Mouse (Mus musculus) hindbrain, embryonic 12.5 days (tissue): Measurements from ENCODE around the gene Cd300ld2. TPM values are rescaled to one million over a fixed set of nuclear protein-coding genes. Genes with fewer than 3 reads are reported as not detected.

Experiments
- ATAC-seq: fragments of 200-750 bp; cut with Nextera tagmentation; 2 replicates; pipeline ENCODE4 v1.8.0; 2017; ENCODE audit warnings: moderate TSS enrichment; ENCODE audit not compliant: low FRiP score
- H3K27ac ChIP-seq: fragments of 300-500 bp; sonication (generic); 2 replicates; pipeline ENCODE4 v1.5.1; 2016; ENCODE audit warnings: mild to moderate bottlenecking
- H3K27me3 ChIP-seq: fragments of 300-500 bp; sonication (generic); 2 replicates; pipeline ENCODE4 v1.6.1; 2016; ENCODE audit warnings: mild to moderate bottlenecking
- H3K36me3 ChIP-seq: fragments of 300-500 bp; sonication (generic); 2 replicates; pipeline ENCODE4 v1.6.1; 2016; ENCODE audit warnings: mild to moderate bottlenecking
- H3K4me1 ChIP-seq: fragments of 300-500 bp; sonication (generic); 2 replicates; pipeline ENCODE4 v1.6.1; 2016
- H3K4me2 ChIP-seq: fragments of 300-500 bp; sonication (generic); replicated peaks from 2 replicates; pipeline ENCODE4 v1.6.1; 2016; ENCODE audit warnings: mild to moderate bottlenecking
- H3K4me3 ChIP-seq: fragments of 300-500 bp; sonication (generic); 2 replicates; pipeline ENCODE4 v1.5.1; 2016; ENCODE audit warnings: mild to moderate bottlenecking
- H3K9ac ChIP-seq: fragments of 300-500 bp; sonication (generic); 2 replicates; pipeline ENCODE4 v1.6.1; 2016; ENCODE audit warnings: mild to moderate bottlenecking, moderate library complexity
- H3K9me3 ChIP-seq: fragments of 300-500 bp; sonication (generic); replicated peaks from 2 replicates; pipeline ENCODE4 v1.6.1; 2016; ENCODE audit warnings: mild to moderate bottlenecking
- WGBS: fragments of 180-500 bp; shearing (Covaris S2); methylation state at CpG from one replicate; pipeline ENCODE4 v1.1.7; 2016; 5-methylcytosine and 5-hydroxymethylcytosine counted together
- polyA plus RNA-seq: library from polyadenylated mRNA; unstranded; fragments of >200 nt; fragmentation: Nextera tagmentation; extraction: Ambion mirVana; gene quantifications from 2 replicates; pipeline ENCODE4 v1.2.1, GENCODE M21; 2016

Cd300ld2 gene
- polyA plus RNA-seq, 1 experiment from 2014 or later = not detected

GRCm38 (mm10) chr11:115001474-115002040 is 14.4 kb downstream of the Cd300ld2 start, which contains the start of gene Cd300c2:
Cd300c2 (minus strand) TSS chr11:115001880.
- WGBS = 81% methylated on average over 7 of the region's 7 CpGs

GRCm38 (mm10) chr11:114989793-114990192 is 26.2 kb downstream of the Cd300ld2 start, which contains the start of gene Cd300ld:
Cd300ld (minus strand) TSS chr11:114989922.
- H3K36me3 ChIP-seq = no peaks in the 10 kb centered on the region
- WGBS = 86% methylated on average over 4 of the region's 4 CpGs
- H3K27me3 ChIP-seq = no peaks in the 10 kb centered on the region
- H3K9ac ChIP-seq = no peak within 1 kb of the TSS
- H3K9me3 ChIP-seq = no peaks in the 10 kb centered on the region
- no peak within 1 kb of the TSS for H3K27ac ChIP-seq
- no peak within 1 kb of the TSS for H3K4me3 ChIP-seq
- H3K4me1 ChIP-seq = no peaks in the 10 kb centered on the region
- no peak within 1 kb of the TSS for H3K4me2 ChIP-seq
- no peak for ATAC-seq

More at GRCm38 (mm10) chr11:115001474-115002040, 14.4 kb downstream of the Cd300ld2 start, which contains the start of gene Cd300c2:
- no peak within 1 kb of the TSS for H3K9ac ChIP-seq
- no peak for ATAC-seq
- H3K4me3 ChIP-seq = no peak within 1 kb of the TSS
- H3K4me1 ChIP-seq = no peaks in the 10 kb centered on the region
- H3K9me3 ChIP-seq = no peaks in the 10 kb centered on the region
- H3K36me3 ChIP-seq = no peaks in the 10 kb centered on the region
- no peak within 1 kb of the TSS for H3K27ac ChIP-seq
- no peaks in the 10 kb centered on the region; the same call in 1 of the 2 replicates for H3K27me3 ChIP-seq
- no peak within 1 kb of the TSS for H3K4me2 ChIP-seq

GRCm38 (mm10) chr11:114981866-114982265 is 34.1 kb downstream of the Cd300ld2 start:
- ATAC-seq = no peak
- H3K4me1 ChIP-seq = no peaks in the 10 kb centered on the region
- H3K4me2 ChIP-seq = no peak overlapping the region
- no peak overlapping the region for H3K9ac ChIP-seq
- H3K36me3 ChIP-seq = no peaks in the 10 kb centered on the region
- H3K9me3 ChIP-seq = peaks cover 19% of the 10 kb centered on the region
- no peaks in the 10 kb centered on the region for H3K27me3 ChIP-seq
- no peak overlapping the region for H3K4me3 ChIP-seq
- 77% methylated on average over 4 of the region's 4 CpGs for WGBS
- H3K27ac ChIP-seq = no peak overlapping the region

GRCm38 (mm10) chr11:114972726-114973125 is 43.3 kb downstream of the Cd300ld2 start:
- Histone ChIP-seq H3K4me2 (no peak overlapping the region), H3K36me3 (no peaks in the 10 kb centered on the region), H3K4me3 (no peak overlapping the region), H3K27ac (no peak overlapping the region), H3K9ac (no peak overlapping the region), H3K9me3 (peaks cover 10% of the 10 kb centered on the region; the same call in 1 of the 2 replicates), H3K27me3 (no peaks in the 10 kb centered on the region), H3K4me1 (no peaks in the 10 kb centered on the region)
- no peak for ATAC-seq
- 90% methylated on average over 10 of the region's 10 CpGs for WGBS

- H3K4me3 ChIP-seq = no peak within 1 kb of the TSS
- H3K4me2 ChIP-seq = no peak within 1 kb of the TSS
- H3K36me3 ChIP-seq = no peaks in the 10 kb centered on the region
- no peaks in the 10 kb centered on the region for H3K4me1 ChIP-seq
- WGBS = 79% methylated on average over 9 of the region's 9 CpGs
- no peak for ATAC-seq
- H3K9me3 ChIP-seq = peaks cover under 1% of the 10 kb centered on the region; the same call in 1 of the 2 replicates
- no peak within 1 kb of the TSS for H3K9ac ChIP-seq
- H3K27me3 ChIP-seq = no peaks in the 10 kb centered on the region
- no peak within 1 kb of the TSS for H3K27ac ChIP-seq
Observed at GRCm38 (mm10) chr11:114968752-114969207, 47.2 kb downstream of the Cd300ld2 start, which contains the start of gene Cd300c. Cd300c (minus strand) TSS chr11:114969157.

GRCm38 (mm10) chr11:114965182-114965828 is 50.7 kb downstream of the Cd300ld2 start:
- Histone ChIP-seq H3K27ac (no peak overlapping the region), H3K4me3 (no peak overlapping the region), H3K27me3 (no peaks in the 10 kb centered on the region), H3K36me3 (no peaks in the 10 kb centered on the region), H3K4me2 (no peak overlapping the region), H3K4me1 (no peaks in the 10 kb centered on the region), H3K9me3 (no peaks in the 10 kb centered on the region), H3K9ac (no peak overlapping the region)
- 58% methylated on average over 3 of the region's 3 CpGs for WGBS
- ATAC-seq = no peak

- Histone ChIP-seq H3K4me3 (no peak overlapping the region), H3K27me3 (no peaks in the 10 kb centered on the region), H3K9me3 (no peaks in the 10 kb centered on the region), H3K4me1 (no peaks in the 10 kb centered on the region), H3K4me2 (no peak overlapping the region), H3K27ac (no peak overlapping the region), H3K9ac (no peak overlapping the region), H3K36me3 (no peaks in the 10 kb centered on the region)
- ATAC-seq = no peak
- WGBS = 71% methylated on average over 1 of the region's 1 CpGs
Observed at GRCm38 (mm10) chr11:114960369-114960768, 55.6 kb downstream of the Cd300ld2 start.

Other genes with a start within 250 kb of the Cd300ld2 start
- 32.2 and 37.3 TPM in 2 replicates for gene Btbd17, start 220.2 kb downstream of the Cd300ld2 start, polyA plus RNA-seq
- not detected in 2 replicates for gene Gpr142, start 217.3 kb downstream of the Cd300ld2 start, polyA plus RNA-seq
- gene Gprc5c, start 165.0 kb downstream of the Cd300ld2 start, polyA plus RNA-seq = 29.7 and 30.0 TPM in 2 replicates
- gene Cd300a, start 126.2 kb downstream of the Cd300ld2 start, polyA plus RNA-seq = 0.79 and 1.1 TPM in 2 replicates
- gene Cd300lb, start 81.8 kb downstream of the Cd300ld2 start, polyA plus RNA-seq = not detected in 2 replicates
- not detected in 2 replicates for gene Cd300c, start 47.0 kb downstream of the Cd300ld2 start, polyA plus RNA-seq
- 0.10 and 0.12 TPM in 2 replicates for gene Cd300ld, start 26.3 kb downstream of the Cd300ld2 start, polyA plus RNA-seq
- gene Cd300c2, start 14.3 kb downstream of the Cd300ld2 start, polyA plus RNA-seq = 0.76 and 1.5 TPM in 2 replicates
- gene Cd300ld4, start 10.8 kb upstream of the Cd300ld2 start, polyA plus RNA-seq = not detected in 2 replicates
- not detected in 2 replicates for gene Cd300ld5, start 21.6 kb upstream of the Cd300ld2 start, polyA plus RNA-seq
- gene Cd300ld3, start 32.2 kb upstream of the Cd300ld2 start, polyA plus RNA-seq = not detected in 2 replicates
- not detected in 2 replicates for gene Cd300e, start 46.0 kb upstream of the Cd300ld2 start, polyA plus RNA-seq
- gene Rab37, start 75.2 kb upstream of the Cd300ld2 start, polyA plus RNA-seq = 1.1 and 1.5 TPM in 2 replicates
- gene Cd300lf, start 117.8 kb upstream of the Cd300ld2 start, polyA plus RNA-seq = 0.27 TPM in 1 of 2 replicates, not detected in the other
- gene Slc9a3r1, start 147.1 kb upstream of the Cd300ld2 start, polyA plus RNA-seq = 35.7 and 42.3 TPM in 2 replicates
- 9.0 and 10.4 TPM in 2 replicates for gene Tmem104, start 171.3 kb upstream of the Cd300ld2 start, polyA plus RNA-seq
- 19.1 and 21.1 TPM in 2 replicates for gene Nat9, start 171.7 kb upstream of the Cd300ld2 start, polyA plus RNA-seq